Mouse (Mus musculus) kidney, embryonic 16.5 days (tissue): ENCODE data around the gene Atp5h. TPM values are rescaled to one million over a fixed set of nuclear protein-coding genes. Genes with fewer than 3 reads are reported as not detected.

Source experiments
- ATAC-seq: fragments of 200-750 bp; cut with Nextera tagmentation; 2 replicates; pipeline ENCODE4 v1.8.0; 2017; ENCODE audit warnings: moderate TSS enrichment; ENCODE audit not compliant: low FRiP score, low TSS enrichment
- H3K27ac ChIP-seq: fragments of 300-500 bp; sonication (generic); 2 replicates; pipeline ENCODE4 v1.5.1; 2014; ENCODE audit warnings: low read length
- H3K27me3 ChIP-seq: fragments of 300-500 bp; sonication (generic); 2 replicates; pipeline ENCODE4 v1.6.1; 2014; ENCODE audit warnings: low read length, control low read depth, mixed read lengths; ENCODE audit not compliant: insufficient read depth
- H3K36me3 ChIP-seq: fragments of 300-500 bp; sonication (generic); 2 replicates; pipeline ENCODE4 v1.6.1; 2014; ENCODE audit warnings: low read length, control low read depth, mixed read lengths; ENCODE audit not compliant: insufficient read depth
- H3K4me1 ChIP-seq: fragments of 300-500 bp; sonication (generic); 2 replicates; pipeline ENCODE4 v1.6.1; 2014; ENCODE audit warnings: low read length, control low read depth, mixed read lengths; ENCODE audit not compliant: insufficient read depth
- H3K4me2 ChIP-seq: fragments of 300-500 bp; sonication (generic); replicated peaks from 2 replicates; pipeline ENCODE4 v1.6.1; 2014; ENCODE audit warnings: low read depth, low read length
- H3K4me3 ChIP-seq: fragments of 300-500 bp; sonication (generic); 2 replicates; pipeline ENCODE4 v1.5.1; 2014; ENCODE audit warnings: mild to moderate bottlenecking, low read length
- H3K9ac ChIP-seq: fragments of 300-500 bp; sonication (generic); replicated peaks from 2 replicates; pipeline ENCODE4 v1.6.1; 2014; ENCODE audit warnings: low read length
- H3K9me3 ChIP-seq: fragments of 300-500 bp; sonication (generic); 2 replicates; pipeline ENCODE4 v1.6.1; 2016; ENCODE audit warnings: low read length, control low read depth
- WGBS: fragments of 180-500 bp; shearing (Covaris S2); extraction: QIAGEN DNeasy Blood & Tissue Kit; methylation state at CpG from one replicate; pipeline ENCODE4 v1.1.7; 2014; 5-methylcytosine and 5-hydroxymethylcytosine counted together
- polyA plus RNA-seq: library from polyadenylated mRNA; unstranded; fragments of >200 nt; fragmentation: Nextera tagmentation; extraction: Ambion mirVana; gene quantifications from 2 replicates; pipeline ENCODE4 v1.2.1, GENCODE M21; 2015

Gene Atp5h
- polyA plus RNA-seq, 1 experiment from 2014 or later = 981 TPM

DNA sequence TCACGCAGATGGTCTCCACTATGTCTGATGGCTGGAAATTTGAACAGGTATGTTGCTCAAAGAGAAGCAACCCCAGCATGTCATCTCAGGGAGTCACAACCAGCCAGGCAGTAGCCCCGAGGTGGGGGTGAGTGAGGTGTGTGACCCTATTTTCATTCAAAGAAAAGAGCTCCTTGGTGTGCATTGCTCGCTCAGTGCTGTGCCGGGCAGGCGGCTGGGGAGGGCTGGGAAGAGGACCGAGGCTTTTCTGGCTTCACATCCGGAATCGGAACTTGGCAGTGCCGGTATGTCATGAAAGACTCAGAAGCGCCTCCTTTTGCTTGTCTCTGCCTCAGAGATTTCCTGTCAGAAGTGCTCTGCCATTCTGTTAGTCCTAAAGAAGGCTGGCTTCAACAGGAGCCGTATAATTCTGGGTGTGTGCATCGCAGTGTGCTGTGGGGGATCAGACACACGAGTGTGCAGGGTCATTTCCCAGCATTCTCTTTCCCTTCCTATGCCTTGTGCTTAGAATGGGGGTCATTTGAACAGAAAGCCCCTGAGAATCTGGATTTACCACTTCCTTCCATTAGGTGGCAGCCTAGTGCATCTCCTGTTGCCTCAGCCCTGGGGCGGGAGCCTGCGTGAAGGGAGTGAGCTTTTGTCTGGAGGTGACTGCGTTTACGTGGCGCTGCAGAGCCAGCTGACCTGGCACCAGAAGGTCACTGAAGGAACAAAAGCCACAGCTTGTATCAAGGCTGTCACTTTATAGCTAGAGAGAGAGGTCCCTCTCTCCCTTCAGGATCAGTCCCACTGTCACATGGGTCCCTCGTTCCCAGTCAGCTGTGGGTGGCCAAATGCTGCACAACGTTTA is 7.9 kb upstream of the Atp5h start:
- H3K4me1 ChIP-seq = peaks cover 6% of the 10 kb centered on the region; the same call in 1 of the 2 replicates
- peaks cover 55% of the 10 kb centered on the region for H3K36me3 ChIP-seq
- H3K4me2 ChIP-seq = 0 out of 2 replicates have a peak overlapping the region, but pooled peaks have one; percentile 28
- no peaks in the 10 kb centered on the region for H3K27me3 ChIP-seq
- peak overlapping the region; percentile 49; the same call in 1 of the 2 replicates for H3K9ac ChIP-seq
- H3K4me3 ChIP-seq = no peak overlapping the region
- peak overlapping the region; percentile 45 for H3K27ac ChIP-seq
- ATAC-seq = peak; percentile 69; the same call in 1 of the 2 replicates
- 35% methylated on average over 20 of the region's 20 CpGs for WGBS
- H3K9me3 ChIP-seq = no peaks in the 10 kb centered on the region

DNA sequence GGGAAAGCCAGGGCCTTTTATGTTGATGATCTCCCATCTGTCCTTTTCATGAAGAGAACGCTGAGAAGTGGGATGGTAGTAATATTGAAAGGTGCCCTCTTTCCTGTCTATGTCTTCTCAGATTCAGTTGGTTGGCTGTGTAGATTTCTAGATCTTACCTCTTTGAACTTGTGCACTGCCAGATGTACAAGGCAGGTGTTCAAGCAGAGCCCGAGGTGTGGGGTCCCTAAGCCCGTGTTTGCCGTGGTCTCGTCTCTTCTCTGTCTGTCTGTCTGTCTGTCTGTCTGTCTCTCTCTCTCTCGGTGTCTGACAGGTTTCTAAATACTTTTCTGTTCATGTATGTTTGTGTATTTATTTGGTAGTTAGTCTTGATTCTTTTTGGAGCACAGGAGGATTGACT is 5.9 kb upstream of the Atp5h start:
- no peaks in the 10 kb centered on the region for H3K27me3 ChIP-seq
- H3K27ac ChIP-seq = no peak overlapping the region
- H3K9me3 ChIP-seq = no peaks in the 10 kb centered on the region
- H3K36me3 ChIP-seq = peaks cover 45% of the 10 kb centered on the region
- peaks cover 18% of the 10 kb centered on the region for H3K4me1 ChIP-seq
- 81% methylated on average over 6 of the region's 6 CpGs for WGBS
- H3K4me2 ChIP-seq = no peak overlapping the region
- no peak for ATAC-seq
- no peak overlapping the region for H3K9ac ChIP-seq
- no peak overlapping the region for H3K4me3 ChIP-seq

GRCm38 (mm10) chr11:115424666-115425065 is 4.9 kb upstream of the Atp5h start:
- Histone ChIP-seq H3K27me3 (no peaks in the 10 kb centered on the region), H3K4me1 (peaks cover 18% of the 10 kb centered on the region), H3K4me2 (no peak overlapping the region), H3K4me3 (no peak overlapping the region), H3K9me3 (no peaks in the 10 kb centered on the region), H3K36me3 (peaks cover 35% of the 10 kb centered on the region), H3K27ac (no peak overlapping the region), H3K9ac (no peak overlapping the region)
- no peak for ATAC-seq
- 76% methylated on average over 7 of the region's 7 CpGs for WGBS

DNA sequence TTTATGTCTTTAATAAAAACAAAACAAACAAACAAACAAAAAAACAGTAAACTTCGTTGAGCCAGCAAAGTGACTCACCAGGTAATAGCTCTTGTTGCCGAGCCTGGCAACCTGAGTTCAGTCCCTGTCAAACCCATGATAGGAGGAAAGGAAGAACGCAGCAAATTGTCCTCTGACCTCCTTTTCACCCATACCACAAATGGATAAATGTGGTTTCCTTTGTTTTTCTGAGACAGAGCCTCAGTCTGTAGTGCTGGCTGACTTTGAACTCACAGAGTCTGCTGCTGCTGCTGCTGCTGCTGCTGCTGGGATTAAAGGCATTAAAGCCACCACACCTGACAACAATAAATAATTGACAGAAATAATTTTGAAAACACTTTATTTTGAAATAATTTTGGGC is 3.3 kb upstream of the Atp5h start:
- peaks cover 28% of the 10 kb centered on the region for H3K4me1 ChIP-seq
- no peak for ATAC-seq
- H3K36me3 ChIP-seq = peaks cover 24% of the 10 kb centered on the region
- H3K9me3 ChIP-seq = no peaks in the 10 kb centered on the region
- H3K27ac ChIP-seq = no peak overlapping the region
- H3K4me3 ChIP-seq = no peak overlapping the region
- no peaks in the 10 kb centered on the region for H3K27me3 ChIP-seq
- 82% methylated on average over 3 of the region's 3 CpGs for WGBS
- no peak overlapping the region for H3K4me2 ChIP-seq
- H3K9ac ChIP-seq = no peak overlapping the region

DNA sequence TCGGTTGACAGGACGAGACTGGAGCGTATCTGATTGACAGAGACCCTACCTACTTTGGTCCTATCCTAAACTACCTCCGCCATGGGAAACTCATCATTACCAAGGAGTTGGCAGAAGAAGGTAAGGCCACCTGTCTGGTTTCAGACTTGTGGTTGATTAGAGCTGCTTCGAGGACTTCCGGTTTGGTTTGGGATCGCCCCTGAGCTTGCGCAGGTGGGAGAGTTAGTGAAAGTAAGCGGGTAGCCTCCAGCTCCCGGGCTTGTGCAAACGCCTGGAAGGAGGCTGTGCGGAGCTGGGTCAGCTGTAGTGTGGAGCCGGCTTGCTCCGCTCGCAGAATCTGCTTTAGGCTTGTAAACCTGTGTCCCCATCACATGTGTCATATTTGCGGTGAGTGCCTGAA is 2.2 kb upstream of the Atp5h start:
- H3K4me2 ChIP-seq = no peak overlapping the region
- no peak overlapping the region for H3K27ac ChIP-seq
- H3K36me3 ChIP-seq = peaks cover 34% of the 10 kb centered on the region
- no peaks in the 10 kb centered on the region for H3K27me3 ChIP-seq
- no peak for ATAC-seq
- no peaks in the 10 kb centered on the region for H3K9me3 ChIP-seq
- H3K9ac ChIP-seq = no peak overlapping the region
- WGBS = 91% methylated on average over 16 of the region's 16 CpGs
- no peak overlapping the region for H3K4me3 ChIP-seq
- H3K4me1 ChIP-seq = peaks cover 29% of the 10 kb centered on the region

GRCm38 (mm10) chr11:115421328-115421727 is 1.6 kb upstream of the Atp5h start:
- Histone ChIP-seq H3K9ac (peak overlapping the region; percentile 92; the same call in 1 of the 2 replicates), H3K4me3 (peak overlapping the region; percentile 98), H3K27ac (no peak overlapping the region), H3K36me3 (peaks cover 35% of the 10 kb centered on the region), H3K27me3 (no peaks in the 10 kb centered on the region), H3K4me2 (peak overlapping the region; percentile 77), H3K4me1 (peaks cover 29% of the 10 kb centered on the region), H3K9me3 (no peaks in the 10 kb centered on the region)
- ATAC-seq = no peak
- WGBS = 52% methylated on average over 1 of the region's 1 CpGs

GRCm38 (mm10) chr11:115420336-115421190 is 801 bp upstream of the Atp5h start:
- H3K9me3 ChIP-seq = no peaks in the 10 kb centered on the region
- H3K4me2 ChIP-seq = peak overlapping the region; percentile 77
- H3K9ac ChIP-seq = peak overlapping the region; percentile 92
- H3K4me1 ChIP-seq = peaks cover 29% of the 10 kb centered on the region
- H3K4me3 ChIP-seq = peak overlapping the region; percentile 98
- H3K27ac ChIP-seq = peak overlapping the region; percentile 84
- peaks cover 40% of the 10 kb centered on the region for H3K36me3 ChIP-seq
- under 1% methylated on average over 45 of the region's 45 CpGs for WGBS
- peak; percentile 72 for ATAC-seq
- H3K27me3 ChIP-seq = no peaks in the 10 kb centered on the region

- Histone ChIP-seq H3K9me3 (no peaks in the 10 kb centered on the region), H3K4me1 (peaks cover 21% of the 10 kb centered on the region), H3K4me3 (no peak overlapping the region), H3K36me3 (peaks cover 44% of the 10 kb centered on the region), H3K9ac (no peak overlapping the region), H3K27me3 (no peaks in the 10 kb centered on the region), H3K27ac (no peak overlapping the region), H3K4me2 (no peak overlapping the region)
- no peak for ATAC-seq
- 93% methylated on average over 7 of the region's 7 CpGs for WGBS
These were observed 10.2 kb downstream of the Atp5h start for GRCm38 (mm10) chr11:115409556-115409955.

GRCm38 (mm10) chr11:115408266-115408920 is 11.4 kb downstream of the Atp5h start:
- Histone ChIP-seq H3K36me3 (peaks cover 44% of the 10 kb centered on the region), H3K4me1 (peaks cover 21% of the 10 kb centered on the region), H3K9ac (no peak overlapping the region), H3K4me2 (no peak overlapping the region), H3K27me3 (no peaks in the 10 kb centered on the region), H3K27ac (peak overlapping the region; percentile 23; the same call in 1 of the 2 replicates), H3K9me3 (no peaks in the 10 kb centered on the region), H3K4me3 (no peak overlapping the region)
- ATAC-seq = no peak
- 85% methylated on average over 6 of the region's 6 CpGs for WGBS
